Mouse (Mus musculus): Measurements from ENCODE around the gene Ciita.

GRCm38 (mm10) chr16:10570708-10571107 lies 90.8 kb downstream of the Ciita start:
- no peak for TF ChIP-seq CTCF (IDR thresholded peaks at IDR 0.05; ENCODE audit: low read depth, low read length)
- no peak for TF ChIP-seq POLR2A (IDR thresholded peaks at IDR 0.05; ENCODE audit: insufficient read depth, low read length)

Data from ES-Bruce4 (cell line).